Mouse (Mus musculus) layer of hippocampus, adult 2 months (tissue): ENCODE data around the gene Cttnbp2nl. TPM values are rescaled to one million over a fixed set of nuclear protein-coding genes. Genes with fewer than 3 reads are reported as not detected.
A peak's percentile ranks its signal among the peaks of the same experiment; 100 is the strongest.

ENCODE experiments used
- DNase-seq, 2 experiments: peaks; one replicate each; pipeline ENCODE4 v3.0.0; 2022; ENCODE audit warnings: low spot score in 2 of 2
- H3K27ac ChIP-seq: fragments of 200-600 bp; 2 replicates; pipeline ENCODE4 v1.8.1; 2022
- H3K4me3 ChIP-seq: fragments of 200-600 bp; 2 replicates; pipeline ENCODE4 v1.8.1; 2022; ENCODE audit warnings: mild to moderate bottlenecking
- CTCF ChIP-seq: fragments of 200-600 bp; conservative IDR thresholded peaks from 2 replicates; pipeline ENCODE4 v1.8.1; 2022; ENCODE audit warnings: antibody characterized with exemption, mild to moderate bottlenecking, moderate library complexity
- total RNA-seq, 2 experiments: library from RNA; stranded (reverse); gene quantifications; 2 replicates each; pipeline ENCODE4 v1.2.3; 2021

Cttnbp2nl gene
- total RNA-seq, 2 experiments from 2014 or later = 21.1 to 25.4 TPM

DNA sequence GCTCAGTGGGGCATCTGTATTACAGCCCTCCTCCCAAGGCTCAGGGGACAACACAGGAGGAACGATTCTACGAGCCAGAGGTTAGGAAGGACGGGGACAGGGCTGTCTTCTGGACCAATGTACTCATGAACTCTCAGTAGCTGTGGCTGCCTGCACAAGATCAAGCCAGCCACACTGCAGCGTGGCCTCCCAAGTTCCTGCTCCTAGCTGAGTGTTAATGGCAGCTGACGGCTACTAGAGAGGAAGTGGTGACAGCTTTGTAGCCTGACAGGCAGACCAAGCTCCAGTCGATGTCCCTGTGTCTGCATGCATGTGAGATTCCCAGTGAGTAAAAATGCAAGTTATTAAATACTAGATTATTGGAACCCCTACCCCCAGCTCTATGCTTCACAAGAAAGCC lies 51.6 kb downstream of the Cttnbp2nl start:
- no peak for DNase-seq
- Histone ChIP-seq H3K4me3 (no peak overlapping the region), H3K27ac (no peak overlapping the region)
- TF ChIP-seq CTCF = no peak

DNA sequence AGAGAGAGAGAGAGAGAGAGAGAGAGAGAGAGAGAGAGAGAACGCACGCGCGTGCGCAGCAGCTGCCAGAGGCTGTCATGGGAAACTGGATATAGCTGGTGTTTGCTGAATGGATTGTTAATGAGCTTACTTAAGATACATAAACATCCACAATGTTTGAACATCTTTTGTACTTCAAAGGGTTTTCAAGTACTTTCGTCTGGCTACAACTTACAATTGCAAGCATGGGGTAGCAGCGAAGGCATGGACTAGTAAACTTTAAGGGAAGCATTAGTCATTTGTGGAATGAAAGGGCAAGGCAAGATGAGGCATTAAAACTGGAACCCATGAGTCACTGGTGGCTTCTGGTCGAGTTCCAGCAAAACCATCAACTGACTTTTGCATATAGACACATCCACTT lies 52.4 kb downstream of the Cttnbp2nl start:
- Histone ChIP-seq H3K27ac (no peak overlapping the region), H3K4me3 (no peak overlapping the region)
- no peak for DNase-seq
- no peak for TF ChIP-seq CTCF

DNA sequence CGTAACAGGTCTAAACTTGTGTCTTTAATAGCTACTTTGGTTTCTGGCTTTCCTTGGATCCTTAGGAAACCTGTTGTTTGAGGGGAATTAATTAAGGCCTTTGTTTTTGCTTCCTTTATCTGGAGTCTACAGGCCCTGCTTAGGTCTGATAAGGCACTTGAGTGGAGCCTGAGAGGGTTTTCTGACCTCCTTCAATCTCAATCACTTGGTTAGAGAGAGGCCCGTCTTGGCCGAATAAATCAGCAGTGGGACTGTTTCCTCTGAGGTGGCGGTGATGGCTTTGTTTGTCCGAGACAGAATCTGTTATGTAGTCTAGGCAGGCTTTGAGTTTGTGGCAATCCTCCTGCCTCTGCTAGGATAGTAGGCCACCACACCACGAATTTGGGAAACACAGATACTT lies 55.4 kb downstream of the Cttnbp2nl start:
- Histone ChIP-seq H3K4me3 (no peak overlapping the region), H3K27ac (peak overlapping the region; percentile 44)
- no peak for DNase-seq
- TF ChIP-seq CTCF = no peak

DNA sequence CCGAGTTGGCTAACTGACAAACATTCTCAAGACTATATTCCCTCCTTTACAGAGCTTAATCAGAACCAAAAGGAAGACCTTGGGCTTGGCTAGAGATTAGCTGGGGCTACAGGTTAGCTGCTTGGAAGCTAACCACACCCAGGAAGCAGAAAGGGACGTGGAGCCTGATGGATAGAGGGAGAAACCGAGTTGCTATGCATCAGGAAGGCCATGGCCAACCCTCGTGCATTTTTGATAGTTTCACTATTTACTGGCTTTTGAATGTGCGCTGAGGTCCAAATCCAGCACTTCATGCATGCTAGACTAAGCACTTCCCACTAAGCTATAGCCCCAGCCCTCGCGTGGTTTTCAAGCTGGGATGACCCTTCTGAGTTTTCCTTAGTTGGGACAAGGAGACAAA lies 57.2 kb downstream of the Cttnbp2nl start:
- DNase-seq = no peak
- no peak for TF ChIP-seq CTCF
- H3K4me3 ChIP-seq = no peak overlapping the region
- H3K27ac ChIP-seq = 0 out of 2 replicates have a peak overlapping the region, but pooled peaks have one; percentile 2

DNA sequence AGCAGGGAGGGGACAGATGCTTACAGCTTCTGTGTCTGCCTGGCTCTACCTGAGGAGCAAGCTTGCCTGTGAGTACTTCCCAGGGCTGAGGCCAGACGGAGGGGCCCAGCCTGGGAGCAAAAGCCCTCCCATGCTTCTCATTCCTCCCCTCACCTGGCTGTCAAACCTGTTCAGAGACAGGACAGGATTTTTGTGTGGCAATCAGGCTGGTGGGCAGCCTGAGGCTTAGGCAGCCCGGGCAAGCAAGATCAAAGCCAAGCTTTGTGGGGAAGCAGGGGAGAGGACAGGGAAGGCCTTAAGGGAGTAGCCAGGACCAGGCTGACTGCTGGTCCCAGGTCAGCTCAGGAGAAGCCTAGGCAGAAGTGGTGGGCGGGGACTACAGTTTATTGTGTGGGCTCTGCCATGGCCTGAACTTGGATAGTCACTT lies 58.5 kb downstream of the Cttnbp2nl start:
- peak overlapping the region; percentile 64 for H3K27ac ChIP-seq
- DNase-seq = no peak
- TF ChIP-seq CTCF = no peak
- no peak overlapping the region; the same call in 1 of the 2 replicates for H3K4me3 ChIP-seq

DNA sequence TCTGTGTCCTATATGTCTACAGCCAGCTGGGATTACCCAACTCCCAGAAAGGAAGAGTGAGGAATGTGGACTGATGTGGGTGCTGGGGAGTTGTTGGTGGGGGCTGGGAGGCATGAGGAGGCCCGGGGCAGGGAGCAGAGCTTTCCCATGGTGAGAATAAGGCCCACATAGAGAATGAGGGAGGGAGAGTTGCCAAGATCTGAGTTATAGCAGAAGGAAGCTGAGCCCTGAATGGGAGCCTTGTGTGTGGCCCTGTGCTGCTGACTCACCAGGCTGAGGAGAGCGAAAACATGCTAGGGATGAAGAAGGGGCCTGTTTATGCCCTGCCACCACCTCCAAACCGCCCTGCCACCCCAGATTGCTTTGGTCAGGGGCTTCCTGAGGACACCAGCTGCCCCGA lies 59.1 kb downstream of the Cttnbp2nl start:
- no peak overlapping the region; the same call in 1 of the 2 replicates for H3K4me3 ChIP-seq
- no peak for TF ChIP-seq CTCF

DNA sequence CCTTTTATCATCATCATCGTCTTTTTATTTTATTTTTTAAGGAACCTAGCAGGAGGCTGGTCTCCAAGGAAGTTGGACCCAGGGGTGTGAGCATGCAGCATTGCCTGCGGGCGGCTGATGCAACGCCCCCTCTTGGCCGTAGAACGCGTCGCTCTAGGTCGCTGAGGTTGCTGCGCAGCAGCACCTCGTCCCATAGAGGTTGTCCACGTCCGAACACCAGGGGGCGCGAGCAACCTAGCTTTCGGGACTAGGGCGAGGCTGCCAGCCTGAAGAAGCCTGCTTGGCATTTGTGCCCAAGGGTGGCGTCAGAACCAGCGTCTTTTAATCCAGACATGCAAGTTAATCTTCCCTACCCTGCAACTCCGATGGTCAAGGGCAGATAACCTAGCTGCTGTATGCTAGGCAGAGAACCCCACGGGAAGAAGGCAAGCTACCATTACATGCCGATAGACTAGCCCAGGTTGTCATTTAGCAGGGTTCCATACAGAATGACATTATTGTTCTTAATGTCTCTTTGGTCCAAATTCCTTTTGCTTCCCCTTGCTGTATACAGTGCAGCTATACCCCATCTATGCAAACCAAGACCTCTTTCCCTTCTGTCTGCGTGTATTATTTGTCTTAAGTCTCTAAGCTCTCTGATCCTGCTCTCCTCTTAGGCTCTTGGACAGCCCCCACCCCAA lies 60.1 kb downstream of the Cttnbp2nl start:
- Histone ChIP-seq H3K4me3 (peak overlapping the region; percentile 44), H3K27ac (peak overlapping the region; percentile 64)
- peak; percentile 90 to 95 for DNase-seq
- TF ChIP-seq CTCF = peak; percentile 99

More for the DNA sequence above, 59.1 kb downstream of the Cttnbp2nl start:
- peak overlapping the region; percentile 64 for H3K27ac ChIP-seq
- peak; percentile 46 to 76 for DNase-seq

DNA sequence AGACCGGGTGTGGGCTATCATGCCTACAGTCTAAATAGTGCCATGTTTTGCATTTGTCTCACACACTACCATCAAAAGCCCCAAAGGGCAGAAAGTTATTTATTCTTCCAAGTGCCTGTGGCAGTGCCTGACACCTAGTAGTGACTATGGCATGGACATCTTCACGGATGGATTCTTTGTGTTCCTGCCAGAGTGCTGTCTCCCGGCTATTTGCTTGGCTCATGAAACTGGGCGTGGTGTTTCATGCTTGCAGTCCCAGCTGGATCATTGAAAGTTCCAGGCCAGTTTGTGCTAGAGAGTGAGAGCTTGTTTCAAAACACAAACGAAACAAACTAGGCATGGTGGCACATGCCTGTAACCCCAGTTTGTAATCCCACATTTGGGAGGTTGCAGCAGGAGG lies 61.2 kb downstream of the Cttnbp2nl start:
- Histone ChIP-seq H3K4me3 (no peak overlapping the region), H3K27ac (no peak overlapping the region)
- no peak for DNase-seq
- no peak for TF ChIP-seq CTCF

DNA sequence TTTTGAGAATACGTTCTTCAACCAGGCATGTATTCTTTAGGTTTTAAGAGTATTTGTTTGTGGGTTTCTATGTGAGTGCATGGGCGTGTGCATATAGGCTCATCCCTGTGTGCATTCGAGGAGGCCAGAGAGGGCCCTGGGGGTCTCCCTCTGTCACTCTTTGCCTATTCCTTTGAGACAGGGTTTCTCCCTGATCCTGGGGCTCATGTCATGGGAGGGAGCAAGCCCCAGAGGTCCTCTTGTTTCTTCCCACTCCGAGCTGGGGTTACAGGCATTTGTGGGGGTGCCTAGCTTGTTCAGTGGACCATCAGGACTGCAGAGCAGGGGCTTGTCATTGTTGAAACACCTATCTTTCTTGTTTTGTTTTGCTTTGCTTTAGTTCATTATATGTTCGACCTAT lies 65.1 kb downstream of the Cttnbp2nl start:
- DNase-seq = no peak
- Histone ChIP-seq H3K4me3 (no peak overlapping the region), H3K27ac (no peak overlapping the region)
- no peak for TF ChIP-seq CTCF

DNA sequence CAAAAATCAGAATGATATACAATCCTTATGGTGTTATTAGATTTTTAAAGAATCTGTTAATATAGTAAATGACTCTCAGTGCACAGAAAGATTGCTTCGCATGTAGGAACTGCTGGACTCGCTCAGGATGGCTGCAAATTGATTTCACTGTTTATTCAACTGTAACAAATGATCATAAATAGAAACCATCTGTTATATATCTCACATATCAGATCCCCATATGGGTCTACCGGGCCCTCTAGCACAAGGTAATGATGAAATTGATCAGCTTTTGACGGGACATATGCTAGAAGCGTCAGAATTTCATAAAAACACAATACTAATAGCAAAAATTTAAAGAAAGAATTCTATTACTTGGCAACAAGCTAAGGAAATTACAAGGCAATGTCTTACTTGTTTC lies 73.2 kb downstream of the Cttnbp2nl start:
- Histone ChIP-seq H3K4me3 (no peak overlapping the region), H3K27ac (no peak overlapping the region)
- no peak for TF ChIP-seq CTCF
- DNase-seq = no peak

DNA sequence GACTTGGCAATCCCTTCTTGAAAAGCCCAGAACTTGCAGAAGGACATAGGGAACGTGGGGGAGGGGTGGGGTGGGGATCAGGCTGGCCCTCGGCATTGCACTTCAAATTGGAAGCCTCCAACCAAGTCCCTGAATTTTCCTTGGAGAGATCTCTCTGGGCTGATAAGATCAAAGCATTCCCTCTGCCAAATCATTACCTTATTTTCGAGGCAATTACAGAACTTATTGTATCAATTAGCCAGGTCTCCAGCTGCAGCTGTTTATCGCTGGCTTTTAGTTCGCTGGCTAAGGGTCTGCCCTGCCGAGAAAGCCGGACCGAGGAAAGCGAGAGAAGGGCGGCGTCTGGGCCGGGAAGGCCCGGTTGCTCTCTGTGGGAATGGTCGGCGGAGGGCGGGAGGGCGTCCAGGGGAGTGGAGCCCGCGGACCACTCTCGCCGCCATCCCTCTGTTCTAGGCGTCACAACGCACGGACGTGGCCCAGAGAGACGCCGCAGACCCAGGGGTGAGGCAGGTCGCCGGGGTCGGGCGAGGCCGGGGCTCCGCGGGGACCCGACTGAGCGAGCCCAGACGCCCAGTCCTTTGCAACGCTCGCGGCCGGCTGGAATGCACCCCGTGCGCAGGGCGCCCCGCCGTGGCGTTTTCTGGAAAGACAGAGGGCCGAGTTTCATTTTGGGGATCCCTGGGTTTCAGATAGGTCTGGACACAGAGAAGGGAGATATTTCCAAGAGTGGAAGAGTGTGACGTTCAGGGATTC lies 85.2 kb downstream of the Cttnbp2nl start:
- Histone ChIP-seq H3K4me3 (peak overlapping the region; percentile 64), H3K27ac (peak overlapping the region; percentile 71; the same call in 1 of the 2 replicates)
- peak; percentile 90 for TF ChIP-seq CTCF
- DNase-seq = peak; percentile 61 to 91

DNA sequence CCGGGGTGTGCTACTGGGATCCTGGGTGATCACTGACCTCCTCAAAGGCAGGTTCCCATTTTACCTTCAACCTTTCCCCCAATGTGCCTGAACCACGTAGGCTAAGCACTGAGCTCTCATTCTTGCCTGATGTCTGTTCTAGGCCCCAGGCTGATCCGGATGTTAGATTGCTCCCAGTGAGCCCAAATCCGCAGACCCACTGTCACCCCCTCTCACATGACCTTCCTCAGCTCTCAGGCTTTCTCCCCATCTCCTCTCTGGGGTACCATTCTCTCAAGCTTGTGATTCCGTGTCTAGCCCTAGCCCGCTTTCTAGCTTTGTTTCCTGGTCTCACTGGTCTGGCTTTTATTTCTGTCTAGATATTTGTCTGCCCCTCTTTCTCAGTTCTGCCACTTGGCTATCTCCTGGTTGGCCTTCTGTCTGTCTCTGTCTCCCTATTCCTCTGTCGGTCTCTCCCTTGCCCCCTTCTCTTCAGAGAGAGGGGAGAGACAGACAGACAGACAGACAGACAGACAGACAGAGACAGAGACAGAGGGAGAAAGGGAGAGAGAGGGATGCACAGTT lies 86.9 kb downstream of the Cttnbp2nl start:
- no peak for TF ChIP-seq CTCF
- no peak for DNase-seq
- Histone ChIP-seq H3K4me3 (no peak overlapping the region), H3K27ac (no peak overlapping the region)

DNA sequence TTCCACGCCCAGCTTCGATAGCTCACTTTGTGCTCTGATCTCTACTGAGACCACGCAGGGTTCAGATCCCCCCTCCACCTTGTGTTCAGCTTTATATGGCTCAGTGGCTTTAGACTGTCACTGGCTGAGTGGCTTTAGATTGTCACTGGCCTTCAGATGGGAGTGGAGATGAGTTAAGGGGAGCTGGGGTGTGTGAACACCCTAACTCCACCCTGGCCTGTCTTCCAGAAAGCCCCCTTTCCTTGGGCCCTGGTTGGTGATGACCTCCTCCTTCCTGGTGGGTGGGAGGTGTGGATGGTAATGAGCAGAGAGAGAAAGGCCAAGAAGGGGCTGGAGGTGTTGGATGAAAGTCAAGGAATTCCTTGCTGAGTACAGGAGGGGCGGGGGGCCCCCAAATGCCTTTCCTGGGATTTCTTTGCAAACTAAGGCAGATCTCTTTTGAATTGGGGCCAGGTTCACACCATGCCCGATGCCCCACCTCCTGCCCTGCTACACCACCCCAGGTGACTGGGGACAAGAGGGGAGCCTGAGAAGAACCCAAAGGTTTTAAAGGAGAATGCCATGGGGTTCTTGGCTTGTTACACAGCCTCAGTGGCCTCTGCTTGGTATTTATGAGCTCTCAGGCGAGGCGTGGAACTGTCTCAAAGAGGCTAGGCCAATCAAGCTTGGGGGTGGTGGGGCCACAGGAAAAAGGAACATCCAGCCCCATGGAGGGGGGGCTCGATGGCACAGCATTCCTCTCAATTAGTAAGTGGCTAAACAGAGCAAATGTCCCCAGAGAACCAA lies 87.7 kb downstream of the Cttnbp2nl start:
- no peak for TF ChIP-seq CTCF
- Histone ChIP-seq H3K27ac (no peak overlapping the region), H3K4me3 (no peak overlapping the region)
- DNase-seq = no peak
